Mouse (Mus musculus): ENCODE data around the gene Ppp1r13l. TPM values are rescaled to one million over a fixed set of nuclear protein-coding genes. Genes with fewer than 3 reads are reported as not detected.
A peak's percentile ranks its signal among the peaks of the same experiment; 100 is the strongest.

Gene Ppp1r13l
- polyA plus RNA-seq, 1 experiment from 2014 or later: 10.3 TPM

- Histone ChIP-seq H3K4me1 (replicated peaks; ENCODE audit: control insufficient read depth, insufficient read depth) (no peaks in the 10 kb centered on the region; the same call in 1 of the 2 replicates), H3K27ac (replicated peaks) (no peak overlapping the region), H3K9ac (ENCODE audit: low read length) (no peak overlapping the region), H3K9me3 (ENCODE audit: control insufficient read depth, low read length) (no peaks in the 10 kb centered on the region), H3K4me3 (ENCODE audit: low read depth, low read length) (no peak overlapping the region), H3K4me2 (replicated peaks; ENCODE audit: low read depth) (no peak overlapping the region), H3K36me3 (ENCODE audit: control insufficient read depth, insufficient read depth, low read length) (no peaks in the 10 kb centered on the region), H3K27me3 (ENCODE audit: control insufficient read depth, insufficient read depth, low read length) (no peaks in the 10 kb centered on the region)
- 71% methylated on average over 2 of the region's 2 CpGs for WGBS
- ATAC-seq (ENCODE audit: low FRiP score, low TSS enrichment): no peak
- TF ChIP-seq CTCF (IDR thresholded peaks at IDR 0.05; ENCODE audit: low read depth) (no peak), EP300 (optimal IDR thresholded peaks at IDR 0.05) (no peak)
- DNase-seq (ENCODE audit: low spot score): no peak
Measured at GRCm38 (mm10) chr7:19318201-19318600, 41.3 kb upstream of the Ppp1r13l start.

GRCm38 (mm10) chr7:19318676-19319075 lies 40.9 kb upstream of the Ppp1r13l start:
- no peak overlapping the region for H3K4me3 ChIP-seq (ENCODE audit: low read depth, low read length)
- no peaks in the 10 kb centered on the region for H3K9me3 ChIP-seq (ENCODE audit: control insufficient read depth, low read length)
- H3K27ac ChIP-seq (replicated peaks): no peak overlapping the region
- no peak for DNase-seq (ENCODE audit: low spot score)
- no peak for ATAC-seq (ENCODE audit: low FRiP score, low TSS enrichment)
- no peak overlapping the region for H3K4me2 ChIP-seq (replicated peaks; ENCODE audit: low read depth)
- H3K27me3 ChIP-seq (ENCODE audit: control insufficient read depth, insufficient read depth, low read length): no peaks in the 10 kb centered on the region
- H3K4me1 ChIP-seq (replicated peaks; ENCODE audit: control insufficient read depth, insufficient read depth): no peaks in the 10 kb centered on the region; the same call in 1 of the 2 replicates
- TF ChIP-seq CTCF (IDR thresholded peaks at IDR 0.05; ENCODE audit: low read depth) (no peak), EP300 (optimal IDR thresholded peaks at IDR 0.05) (no peak)
- H3K36me3 ChIP-seq (ENCODE audit: control insufficient read depth, insufficient read depth, low read length): no peaks in the 10 kb centered on the region
- H3K9ac ChIP-seq (ENCODE audit: low read length): no peak overlapping the region
- WGBS: 63% methylated on average over 7 of the region's 7 CpGs

DNA sequence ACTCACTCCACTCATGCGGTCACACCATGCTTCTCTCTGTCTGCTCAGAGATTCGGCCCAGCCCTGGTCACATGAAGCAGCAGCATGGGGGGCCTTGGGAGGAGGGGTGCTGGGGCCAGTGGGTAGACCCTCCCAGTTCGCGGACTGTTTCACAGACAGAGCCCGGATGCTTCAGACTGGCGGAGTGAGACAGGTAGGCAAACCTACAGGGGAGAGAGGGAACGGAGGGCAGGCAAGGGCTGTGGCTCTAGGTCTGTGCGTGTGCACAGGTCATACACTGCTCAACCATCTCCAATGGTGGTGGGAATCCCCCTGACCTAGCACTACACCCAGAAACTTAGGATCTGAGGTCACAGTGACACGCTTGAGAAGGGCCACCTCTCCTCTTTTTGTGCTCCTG lies 40.1 kb upstream of the Ppp1r13l start:
- no peak for TF ChIP-seq CTCF (IDR thresholded peaks at IDR 0.05; ENCODE audit: low read depth)
- no peak for TF ChIP-seq EP300 (optimal IDR thresholded peaks at IDR 0.05)
- Histone ChIP-seq H3K4me3 (ENCODE audit: low read depth, low read length) (peak overlapping the region; percentile 46), H3K9ac (ENCODE audit: low read length) (peak overlapping the region; percentile 59), H3K4me1 (replicated peaks; ENCODE audit: control insufficient read depth, insufficient read depth) (no peaks in the 10 kb centered on the region; the same call in 1 of the 2 replicates), H3K36me3 (ENCODE audit: control insufficient read depth, insufficient read depth, low read length) (no peaks in the 10 kb centered on the region), H3K27me3 (ENCODE audit: control insufficient read depth, insufficient read depth, low read length) (no peaks in the 10 kb centered on the region), H3K4me2 (replicated peaks; ENCODE audit: low read depth) (peak overlapping the region; percentile 83), H3K9me3 (ENCODE audit: control insufficient read depth, low read length) (no peaks in the 10 kb centered on the region), H3K27ac (replicated peaks) (peak overlapping the region; percentile 56; the same call in 1 of the 2 replicates)
- DNase-seq (ENCODE audit: low spot score) (no peak), ATAC-seq (ENCODE audit: low FRiP score, low TSS enrichment) (peak; percentile 56)
- 16% methylated on average over 9 of the region's 9 CpGs for WGBS

- no peaks in the 10 kb centered on the region; the same call in 1 of the 2 replicates for H3K4me1 ChIP-seq (replicated peaks; ENCODE audit: control insufficient read depth, insufficient read depth)
- H3K27ac ChIP-seq (replicated peaks): peak overlapping the region; percentile 56; the same call in 1 of the 2 replicates
- TF ChIP-seq EP300 (optimal IDR thresholded peaks at IDR 0.05) (no peak), CTCF (IDR thresholded peaks at IDR 0.05; ENCODE audit: low read depth) (peak; percentile 34; the same call in 1 of the 2 replicates)
- peak overlapping the region; percentile 46 for H3K4me3 ChIP-seq (ENCODE audit: low read depth, low read length)
- H3K4me2 ChIP-seq (replicated peaks; ENCODE audit: low read depth): peak overlapping the region; percentile 83
- under 1% methylated on average over 41 of the region's 41 CpGs for WGBS
- no peaks in the 10 kb centered on the region for H3K27me3 ChIP-seq (ENCODE audit: control insufficient read depth, insufficient read depth, low read length)
- H3K36me3 ChIP-seq (ENCODE audit: control insufficient read depth, insufficient read depth, low read length): no peaks in the 10 kb centered on the region
- ATAC-seq (ENCODE audit: low FRiP score, low TSS enrichment) (peak; percentile 92), DNase-seq (ENCODE audit: low spot score) (peak; percentile 99)
- H3K9ac ChIP-seq (ENCODE audit: low read length): peak overlapping the region; percentile 59
- no peaks in the 10 kb centered on the region for H3K9me3 ChIP-seq (ENCODE audit: control insufficient read depth, low read length)
Measured at GRCm38 (mm10) chr7:19319906-19320305, 39.6 kb upstream of the Ppp1r13l start.

GRCm38 (mm10) chr7:19320637-19321036 lies 38.9 kb upstream of the Ppp1r13l start:
- peak overlapping the region; percentile 46; the same call in 1 of the 2 replicates for H3K4me3 ChIP-seq (ENCODE audit: low read depth, low read length)

GRCm38 (mm10) chr7:19321464-19321863 lies 38.1 kb upstream of the Ppp1r13l start:
- Histone ChIP-seq H3K4me3 (ENCODE audit: low read depth, low read length) (no peak overlapping the region), H3K27me3 (ENCODE audit: control insufficient read depth, insufficient read depth, low read length) (no peaks in the 10 kb centered on the region), H3K36me3 (ENCODE audit: control insufficient read depth, insufficient read depth, low read length) (no peaks in the 10 kb centered on the region), H3K4me1 (replicated peaks; ENCODE audit: control insufficient read depth, insufficient read depth) (no peaks in the 10 kb centered on the region; the same call in 1 of the 2 replicates), H3K9ac (ENCODE audit: low read length) (no peak overlapping the region), H3K4me2 (replicated peaks; ENCODE audit: low read depth) (no peak overlapping the region), H3K9me3 (ENCODE audit: control insufficient read depth, low read length) (no peaks in the 10 kb centered on the region), H3K27ac (replicated peaks) (no peak overlapping the region)
- DNase-seq (ENCODE audit: low spot score): no peak
- ATAC-seq (ENCODE audit: low FRiP score, low TSS enrichment): no peak
- TF ChIP-seq CTCF (IDR thresholded peaks at IDR 0.05; ENCODE audit: low read depth) (no peak), EP300 (optimal IDR thresholded peaks at IDR 0.05) (no peak)
- WGBS: 40% methylated on average over 5 of the region's 5 CpGs

More at GRCm38 (mm10) chr7:19320637-19321036, 38.9 kb upstream of the Ppp1r13l start:
- no peak overlapping the region for H3K27ac ChIP-seq (replicated peaks)
- no peak overlapping the region for H3K9ac ChIP-seq (ENCODE audit: low read length)
- no peaks in the 10 kb centered on the region; the same call in 1 of the 2 replicates for H3K4me1 ChIP-seq (replicated peaks; ENCODE audit: control insufficient read depth, insufficient read depth)
- 28% methylated on average over 7 of the region's 7 CpGs for WGBS
- no peaks in the 10 kb centered on the region for H3K9me3 ChIP-seq (ENCODE audit: control insufficient read depth, low read length)
- no peak for ATAC-seq (ENCODE audit: low FRiP score, low TSS enrichment)
- no peaks in the 10 kb centered on the region for H3K27me3 ChIP-seq (ENCODE audit: control insufficient read depth, insufficient read depth, low read length)
- H3K4me2 ChIP-seq (replicated peaks; ENCODE audit: low read depth): peak overlapping the region; percentile 83
- H3K36me3 ChIP-seq (ENCODE audit: control insufficient read depth, insufficient read depth, low read length): no peaks in the 10 kb centered on the region
- TF ChIP-seq EP300 (optimal IDR thresholded peaks at IDR 0.05) (no peak), CTCF (IDR thresholded peaks at IDR 0.05; ENCODE audit: low read depth) (no peak)
- DNase-seq (ENCODE audit: low spot score): no peak
